Mouse (Mus musculus) megakaryocyte-erythroid progenitor cell, adult 5-6 weeks (primary cell): ENCODE results near the gene Adck2. TPM values are rescaled to one million over a fixed set of nuclear protein-coding genes. Genes with fewer than 3 reads are reported as not detected.

Experiments used
- ATAC-seq: replicated peaks from 2 replicates; pipeline ENCODE4 v1.8.0; 2016; ENCODE audit warnings: mild to moderate bottlenecking, inconsistent platforms; ENCODE audit not compliant: severe bottlenecking, poor library complexity, low FRiP score, low TSS enrichment
- total RNA-seq, 2 experiments: library from RNA; stranded (forward) in 1 of 2; stranded (reverse) in 1 of 2; fragments of 200-1000, 215-1000 nt in 1 of 2; fragments of >200 nt in 1 of 2; fragmentation: Nextera tagmentation in 1 of 2; gene quantifications; 2 replicates each; pipeline ENCODE4 v1.2.3; 2014 to 2017

The Adck2 gene
- 12.0 and 39.5 TPM in 2 replicates for total RNA-seq (2014; fragmentation: Nextera tagmentation)
- 7.6 and 11.8 TPM in 2 replicates for total RNA-seq (2017)

DNA sequence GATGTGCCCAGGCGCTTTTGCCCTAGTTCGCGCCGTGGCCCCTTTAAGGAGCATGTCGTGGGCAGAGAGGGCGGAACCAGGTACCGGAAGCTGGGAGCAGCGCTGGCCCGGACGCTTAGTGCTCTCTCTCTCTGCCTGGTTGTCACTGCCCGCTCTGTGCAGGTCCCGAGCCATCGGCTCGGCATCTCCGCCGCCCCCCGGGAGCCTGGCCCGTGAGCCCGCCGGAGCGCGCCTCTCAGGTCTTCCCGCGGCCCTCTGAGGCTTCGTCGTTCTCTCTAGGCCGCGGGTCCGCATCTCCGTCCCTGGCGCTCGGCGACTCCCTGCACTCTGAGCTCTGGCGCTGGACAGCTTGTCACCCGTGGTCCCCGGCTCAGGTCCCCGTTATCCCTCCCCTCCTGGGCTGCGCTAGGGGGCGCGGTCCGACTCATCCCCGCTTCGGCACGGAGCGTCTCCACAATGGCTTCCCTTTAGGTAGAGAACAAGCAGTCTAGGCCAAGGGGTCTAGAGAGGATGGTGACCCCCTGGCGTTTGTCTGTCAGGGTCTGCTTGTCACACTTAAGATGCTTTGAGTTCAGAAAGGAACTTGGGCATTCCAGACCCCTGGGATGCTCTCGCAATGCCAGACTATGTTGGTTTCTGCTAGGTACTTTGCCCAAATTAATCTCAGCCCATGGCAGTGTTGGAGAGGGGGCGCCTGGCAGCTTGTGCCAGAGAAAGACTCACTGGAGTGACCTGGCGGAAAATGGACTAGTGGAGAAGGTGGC is at the start of gene Adck2:
Adck2 (plus strand) TSS at position 83 of the 764 bp plus-strand sequence.
- peak; percentile 99 for ATAC-seq

DNA sequence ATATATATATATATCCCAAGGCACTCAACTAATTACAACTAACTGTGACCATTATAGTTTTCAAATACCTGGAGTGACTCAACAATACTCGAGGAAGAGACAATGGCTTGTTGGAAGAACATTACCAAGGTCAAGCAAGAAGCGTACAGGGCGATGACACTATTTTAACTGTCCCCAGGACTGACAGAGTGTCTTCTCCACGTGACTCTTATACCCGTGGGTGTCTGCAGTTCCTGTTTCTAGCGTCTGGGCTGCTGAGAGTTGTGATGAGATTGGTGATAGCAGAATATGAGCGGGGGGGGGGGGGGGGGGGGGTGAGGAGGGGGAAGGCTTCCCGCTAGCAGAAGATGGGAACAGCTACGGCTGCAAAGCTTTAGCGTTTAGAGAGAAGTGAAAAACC is 46.9 kb upstream of the Adck2 start:
- ATAC-seq = no peak

DNA sequence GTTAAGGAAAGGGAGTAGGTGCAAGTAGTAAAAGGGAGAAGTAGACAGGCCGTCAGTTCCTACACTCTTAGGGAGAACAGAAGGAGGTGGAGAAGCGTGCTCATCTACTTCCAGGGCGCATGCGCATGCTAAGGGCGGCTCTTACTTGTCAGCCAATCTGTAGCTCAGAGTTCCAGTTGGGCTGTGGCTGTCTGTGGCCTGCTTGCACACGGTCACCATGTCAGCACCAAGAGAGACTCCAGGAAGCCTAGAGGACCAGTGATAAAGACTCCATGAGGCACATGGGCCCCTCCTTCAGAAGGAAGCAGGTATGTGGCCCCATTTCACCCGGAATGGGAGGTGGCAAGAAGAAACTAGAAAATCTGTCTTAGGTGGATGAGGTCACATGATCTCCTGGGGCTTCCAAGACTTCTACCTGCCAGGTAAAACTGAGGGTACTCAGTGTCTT is 46.3 kb upstream of the Adck2 start:
- no peak for ATAC-seq

DNA sequence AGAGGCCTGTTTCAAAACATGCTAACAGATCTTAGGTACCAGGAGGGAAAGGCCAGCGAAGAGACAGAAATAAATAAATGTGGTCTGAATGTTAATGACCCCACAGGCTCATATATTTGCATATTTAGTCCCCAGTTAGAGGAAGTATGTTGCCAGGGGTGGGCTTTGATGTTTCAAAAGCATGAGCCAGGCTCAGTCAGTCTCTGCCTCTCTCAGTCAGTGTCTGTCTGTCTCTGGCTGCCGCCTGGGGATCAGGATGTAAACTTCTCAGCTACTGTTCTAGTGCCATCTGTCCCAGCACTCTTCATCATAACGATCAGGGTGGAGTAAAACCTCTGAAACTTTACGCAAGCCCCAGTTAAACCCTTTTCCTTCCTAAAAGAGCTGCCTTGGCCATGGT is 45.9 kb upstream of the Adck2 start:
- no peak for ATAC-seq

DNA sequence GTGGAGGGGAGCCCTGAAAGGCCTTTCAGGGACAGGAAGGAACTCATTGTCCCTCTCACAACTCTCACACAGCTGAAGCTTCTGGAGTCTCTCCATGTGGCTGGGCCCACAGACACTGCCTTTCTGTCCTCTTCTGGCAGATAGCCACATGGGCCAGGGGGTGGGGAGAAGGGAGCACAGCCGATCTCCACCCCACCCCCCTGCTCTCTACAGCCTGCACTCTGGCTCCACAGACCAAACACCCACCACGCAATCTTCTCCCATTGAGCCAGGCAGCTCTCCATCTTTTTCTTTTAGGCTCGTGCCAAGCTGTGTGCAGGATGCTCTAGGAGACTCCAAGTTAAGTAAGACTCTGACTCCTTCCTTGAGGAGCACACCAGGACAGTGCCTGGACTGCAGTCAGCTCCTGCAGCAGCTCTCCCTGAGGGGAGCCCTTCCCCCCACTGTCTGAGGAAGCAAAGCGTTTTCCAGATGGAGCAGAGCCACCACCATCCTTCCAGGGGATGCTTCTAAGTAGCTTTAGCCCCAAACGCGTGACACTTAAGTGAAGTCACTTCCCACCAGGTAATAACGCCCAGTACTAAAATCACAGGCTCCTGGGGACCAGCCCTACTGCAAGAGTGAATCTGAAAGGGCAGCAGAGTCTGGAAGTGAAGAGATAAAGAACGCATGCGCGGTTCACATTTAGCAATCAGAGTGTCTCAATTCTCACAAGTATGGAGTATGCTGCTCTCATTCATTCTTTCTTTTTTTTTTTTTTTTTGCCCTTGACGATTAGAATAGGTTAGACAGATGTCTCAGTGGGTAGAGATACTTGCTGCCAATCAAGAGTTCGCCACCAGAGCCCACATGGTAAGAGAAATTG is 44.8 kb upstream of the Adck2 start:
- ATAC-seq = no peak

DNA sequence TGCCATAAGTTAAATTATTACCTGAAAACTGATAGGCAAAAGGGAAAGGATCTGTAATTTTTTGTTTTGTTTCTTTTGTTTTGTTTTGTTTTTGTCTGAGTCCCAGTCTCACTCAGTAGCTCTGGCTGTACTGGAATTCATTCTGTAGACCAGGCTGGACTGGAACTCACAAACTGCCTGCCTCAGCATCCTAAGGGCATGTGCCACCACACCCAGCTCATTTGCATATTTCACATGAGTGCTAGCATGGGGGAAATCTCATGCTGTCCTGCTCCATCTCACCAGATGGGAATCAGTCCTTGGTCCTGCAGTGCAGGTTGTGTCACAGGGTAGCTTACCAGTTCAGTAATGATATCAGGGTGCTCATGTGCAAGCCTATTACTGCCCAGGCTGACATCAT is 38.7 kb upstream of the Adck2 start:
- ATAC-seq = no peak

DNA sequence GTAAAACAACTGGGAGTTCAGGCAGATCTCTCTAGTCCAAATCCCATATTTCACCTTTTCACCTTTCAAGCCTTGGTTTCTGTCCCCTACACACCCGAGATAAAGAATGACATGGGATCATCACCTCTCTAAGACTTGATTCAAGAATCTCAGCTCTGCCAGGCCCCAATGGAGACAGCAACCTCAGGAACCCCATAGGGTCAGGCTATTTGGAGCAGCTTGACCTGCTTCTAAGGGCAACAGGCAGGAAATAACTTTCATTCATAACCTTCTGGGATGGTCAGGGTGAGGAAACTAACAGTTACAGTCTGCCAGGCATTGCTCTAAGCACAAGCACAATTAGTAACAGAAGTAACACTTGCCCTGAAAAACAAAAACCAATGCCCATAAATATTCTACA is 37.1 kb upstream of the Adck2 start:
- ATAC-seq = no peak

DNA sequence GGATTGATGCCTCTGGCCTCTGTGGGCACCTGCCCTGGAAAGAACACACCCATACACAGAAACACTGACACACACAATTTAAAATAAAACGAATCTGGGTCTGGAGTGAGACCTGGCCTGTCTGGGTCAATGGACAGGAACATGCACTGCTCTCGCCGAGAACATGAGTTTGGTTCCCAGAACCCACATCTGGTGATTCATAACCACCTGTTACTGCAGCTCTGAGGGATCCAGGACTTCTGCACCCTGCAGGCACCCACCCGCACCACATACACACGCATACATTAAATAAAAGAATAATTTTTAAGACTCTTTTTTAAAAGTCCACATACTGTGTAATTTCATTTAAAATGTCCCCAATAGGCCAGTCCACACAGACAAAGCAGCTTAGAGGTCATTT is 36.4 kb upstream of the Adck2 start:
- ATAC-seq = no peak

DNA sequence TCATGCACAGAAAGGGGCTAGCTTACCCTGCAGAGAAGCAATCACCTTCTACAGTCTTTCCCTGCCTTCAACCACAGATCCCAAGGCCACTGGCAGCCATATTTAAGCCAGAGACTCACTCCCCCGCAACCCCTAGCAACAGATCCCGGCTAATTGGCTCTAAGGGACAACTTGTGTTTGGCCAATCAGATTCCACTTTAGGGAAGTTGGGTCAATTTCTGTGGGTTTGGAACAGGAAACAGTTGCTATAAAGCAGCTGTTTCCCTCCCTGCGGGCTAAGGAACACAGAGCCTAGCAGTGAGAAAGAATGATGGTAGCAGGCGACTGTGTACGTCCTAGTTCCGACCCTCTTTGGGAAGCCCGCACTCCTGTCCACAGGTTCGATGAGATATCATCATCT is 35.4 kb upstream of the Adck2 start:
- no peak for ATAC-seq

DNA sequence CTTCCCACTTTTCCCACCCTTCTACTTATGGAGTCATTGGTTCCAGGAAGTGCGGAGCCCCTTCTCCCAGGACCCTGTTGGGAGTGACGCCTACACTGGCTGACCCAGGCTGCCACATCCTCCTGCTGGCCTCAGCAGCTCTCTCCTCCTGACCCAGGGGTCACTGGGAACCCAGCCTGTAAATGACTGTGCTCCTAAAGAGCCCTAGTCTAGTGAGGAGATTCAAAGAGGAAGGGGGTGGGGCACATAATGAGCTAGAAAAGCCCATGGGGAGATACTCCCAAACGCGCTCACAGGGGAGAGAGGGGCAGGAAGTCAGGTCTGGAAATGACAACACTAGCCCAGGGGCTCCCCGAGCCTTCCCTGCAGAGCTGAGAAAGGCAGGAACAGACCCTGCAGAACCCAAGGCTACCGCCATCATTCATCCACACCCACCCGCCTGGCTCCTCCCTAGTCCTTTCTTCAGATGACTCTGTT is 34.0 kb upstream of the Adck2 start:
- no peak for ATAC-seq

DNA sequence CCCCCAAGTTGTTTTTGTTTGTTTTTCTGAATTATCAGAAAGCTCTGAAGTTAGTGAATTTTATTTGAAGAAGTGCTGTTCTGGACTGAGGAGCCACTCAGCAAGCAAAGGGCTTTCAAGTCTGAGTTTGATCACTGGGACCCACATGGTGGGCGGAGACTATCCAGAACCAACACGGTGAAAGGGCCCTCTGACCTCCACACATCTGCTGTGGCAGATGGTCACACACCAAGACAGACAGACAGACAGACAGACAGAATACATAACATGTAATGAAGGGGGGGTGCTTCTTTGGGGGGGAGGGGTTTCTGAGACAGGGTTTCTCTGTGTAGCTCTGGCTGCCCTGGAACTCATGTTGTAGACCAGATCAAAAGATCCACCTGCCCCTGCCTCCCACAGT is 33.1 kb upstream of the Adck2 start:
- no peak for ATAC-seq

DNA sequence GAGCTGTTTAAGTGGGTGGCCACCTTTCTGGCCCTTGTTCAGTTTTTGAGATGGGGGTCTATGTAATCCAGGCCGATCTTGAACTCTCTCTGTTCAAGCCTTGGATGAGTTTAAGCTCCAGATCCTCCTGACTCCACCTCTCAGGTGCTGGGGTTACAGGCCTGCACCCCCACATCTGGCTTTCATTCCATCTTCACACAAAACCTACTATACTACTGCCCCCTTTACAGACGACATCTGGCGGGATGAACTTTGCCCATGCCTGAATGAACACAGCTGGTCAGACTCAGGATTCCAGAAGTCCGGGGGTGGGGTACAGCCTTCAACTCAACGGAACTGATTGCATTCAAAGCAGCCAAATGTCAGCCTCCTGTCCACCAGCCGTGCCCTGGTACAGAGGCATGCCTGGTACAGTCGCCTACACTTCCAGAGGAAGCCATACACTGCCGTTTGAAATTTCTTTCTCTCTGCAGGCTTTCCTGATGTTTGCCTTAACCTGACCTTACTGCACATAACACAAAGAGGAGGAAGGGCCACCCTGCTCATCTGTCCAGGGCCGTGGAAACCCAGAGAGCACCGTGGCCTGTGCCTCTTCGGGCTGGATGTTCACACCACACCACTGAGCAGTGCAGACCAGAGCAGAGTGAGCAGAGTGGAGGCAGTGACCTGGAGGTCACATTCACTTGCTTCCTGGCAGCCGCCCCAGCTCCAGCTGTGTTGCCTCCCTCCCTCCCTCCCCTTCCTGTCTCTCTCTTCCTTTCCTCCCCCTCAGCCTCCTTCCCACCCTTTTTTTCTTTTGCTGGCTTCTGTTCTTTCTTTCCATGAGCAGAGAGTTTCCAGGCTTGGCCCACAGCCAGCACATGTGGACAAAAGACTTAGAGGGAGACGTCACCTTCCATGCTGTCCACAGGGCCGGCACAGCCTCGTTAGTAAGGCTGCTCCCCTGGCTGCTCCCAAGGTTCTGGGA is 30.8 kb upstream of the Adck2 start:
- no peak for ATAC-seq

DNA sequence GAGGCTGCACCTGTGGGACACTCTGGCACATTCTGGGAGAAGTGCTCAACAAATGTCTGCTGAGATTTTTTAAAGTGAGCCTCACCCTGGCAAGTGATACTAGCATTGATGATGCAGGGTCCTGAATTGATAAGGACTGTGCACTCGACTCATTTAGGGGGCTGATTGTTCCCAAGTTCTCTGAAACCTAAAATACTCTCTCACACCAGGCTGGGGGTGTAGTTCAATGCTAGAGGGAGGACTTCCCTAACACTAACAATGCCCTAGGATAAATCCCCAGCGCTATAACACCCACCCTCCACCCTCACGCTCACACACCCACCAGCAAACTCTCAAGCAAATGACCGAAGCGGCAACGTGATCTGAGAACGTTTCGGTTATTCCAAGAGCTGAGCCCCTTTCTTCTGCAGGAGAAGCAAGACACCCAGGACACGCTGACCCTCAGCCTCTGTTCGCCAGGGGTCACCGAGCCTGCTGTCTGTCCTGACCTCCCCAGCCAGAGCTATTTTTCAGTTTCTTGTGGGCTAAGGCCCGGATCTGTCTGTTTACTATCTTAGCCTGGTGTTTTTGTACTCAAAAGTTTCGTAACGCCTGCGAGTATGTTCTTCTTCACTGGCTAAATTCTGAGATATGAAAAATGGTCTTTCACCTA is 29.8 kb upstream of the Adck2 start:
- no peak for ATAC-seq

DNA sequence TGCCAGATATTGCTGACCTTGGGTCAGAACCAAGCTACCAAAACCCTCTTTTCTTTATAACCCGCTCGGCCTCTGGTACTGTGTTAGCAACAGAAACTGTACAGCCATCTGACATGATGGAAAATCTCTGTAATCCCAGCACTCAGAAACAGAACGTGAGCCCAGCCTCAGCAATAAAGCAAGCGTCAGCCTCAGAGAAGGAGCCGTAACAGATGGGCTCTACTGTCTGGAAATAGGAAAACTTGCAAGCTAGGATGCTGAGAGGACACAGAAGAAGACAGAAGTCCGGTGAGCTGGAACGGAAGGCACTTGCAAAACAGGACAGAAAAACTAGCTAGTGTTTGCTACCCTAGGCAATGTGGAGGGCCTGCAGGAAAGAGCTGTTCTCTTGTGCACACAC is 28.2 kb upstream of the Adck2 start:
- ATAC-seq = no peak

DNA sequence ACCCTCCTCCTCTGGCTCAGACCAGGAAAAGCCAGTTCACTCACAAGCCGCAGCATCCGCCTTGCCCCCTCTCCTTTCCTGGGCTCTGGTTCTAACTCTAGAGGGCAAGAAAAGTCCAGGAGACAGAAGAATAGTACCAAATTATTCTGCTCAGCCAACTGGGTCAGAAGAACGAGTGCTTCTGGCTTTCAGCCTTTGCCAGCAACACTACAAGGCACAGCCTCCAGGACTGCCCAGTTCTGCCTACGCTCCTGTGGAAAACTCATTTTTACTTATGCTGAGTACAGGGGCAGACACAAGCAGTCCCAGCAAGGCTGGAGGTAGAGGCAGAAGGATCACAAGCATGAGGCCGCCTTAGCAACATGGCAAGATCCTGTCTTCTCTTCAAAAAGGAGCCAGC is 25.6 kb upstream of the Adck2 start:
- no peak for ATAC-seq

DNA sequence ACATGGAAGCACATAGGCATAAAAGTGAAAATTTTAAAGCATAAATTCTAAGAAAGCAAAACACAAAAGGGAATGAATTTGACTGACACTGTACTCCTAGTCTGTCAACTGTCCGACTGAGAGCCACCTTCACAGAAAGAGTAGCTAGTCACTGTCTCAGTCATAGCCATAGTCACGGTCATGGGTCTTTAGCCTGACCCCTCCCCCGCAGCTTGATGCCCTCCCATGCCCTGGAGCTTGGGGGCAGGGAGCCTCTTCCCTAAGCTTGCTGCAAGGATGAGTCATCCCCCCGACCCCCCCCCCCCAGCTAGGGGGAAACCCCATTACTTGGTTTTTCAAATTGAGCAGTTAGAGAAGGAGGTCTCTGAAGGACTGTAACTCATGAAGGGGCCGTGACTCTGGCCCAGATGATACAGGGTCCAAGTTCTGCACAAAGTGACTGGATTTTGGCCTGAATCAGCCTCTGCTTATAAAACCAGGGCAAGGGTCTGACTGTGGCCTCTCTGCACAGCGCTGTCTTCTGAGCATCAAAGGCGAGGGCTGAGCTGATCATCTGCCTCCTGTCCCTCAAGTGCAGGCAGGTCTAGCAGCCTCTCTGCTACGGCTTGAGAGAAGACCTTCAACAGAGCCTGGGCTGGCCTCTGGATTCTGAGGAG is 21.6 kb upstream of the Adck2 start:
- ATAC-seq = no peak

DNA sequence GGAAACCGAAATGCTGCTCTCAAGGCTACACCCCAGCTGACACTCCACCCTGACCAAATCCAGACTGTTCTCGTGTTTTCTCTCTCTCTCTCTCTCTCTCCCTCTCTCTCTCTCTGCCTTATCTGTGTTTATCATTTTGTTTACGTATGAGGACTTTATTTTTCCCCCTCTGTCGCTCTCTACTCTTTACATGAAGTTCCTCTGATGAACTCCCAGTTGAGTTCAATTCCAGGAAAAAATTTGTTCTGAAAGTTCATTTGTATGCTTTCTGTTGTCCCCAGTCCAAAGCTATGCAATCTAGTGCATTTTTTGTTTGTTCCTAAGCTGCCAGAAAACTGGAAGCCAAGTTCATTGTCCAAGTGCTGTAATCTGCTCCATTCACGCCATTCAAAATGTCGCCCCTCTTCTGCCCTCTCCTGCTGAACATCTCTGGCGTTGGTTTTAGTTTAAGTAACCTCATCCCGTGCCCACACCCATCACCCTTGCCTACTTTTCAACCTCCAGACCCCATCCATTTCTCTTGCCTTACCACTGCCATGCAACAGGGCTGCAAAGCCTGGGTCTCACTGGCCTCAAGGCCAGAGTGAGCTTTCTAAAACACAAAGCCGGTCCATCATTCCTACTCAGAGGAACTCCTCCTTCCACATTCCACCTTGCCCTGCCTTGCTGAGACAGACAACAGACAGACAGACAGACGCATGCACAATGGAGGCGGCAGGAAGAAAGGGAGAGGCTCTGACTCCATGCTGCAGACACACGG is 18.6 kb upstream of the Adck2 start:
- no peak for ATAC-seq

DNA sequence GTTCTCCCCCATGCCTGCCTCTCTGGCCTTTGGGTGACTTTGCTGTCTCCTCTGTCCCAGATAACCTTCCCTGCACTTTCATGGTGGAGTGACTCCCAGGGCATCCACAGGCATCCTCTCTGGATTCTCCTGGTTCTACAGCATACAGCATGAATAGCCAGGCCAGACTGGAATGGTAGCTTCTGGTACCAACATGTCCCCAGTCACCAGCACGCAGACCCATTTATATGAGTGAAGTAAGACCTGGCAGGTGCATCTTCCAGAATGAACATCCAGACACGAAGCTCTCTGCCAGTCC is 18.1 kb upstream of the Adck2 start:
- no peak for ATAC-seq
